Mouse (Mus musculus): Measurements from ENCODE around the gene Lcn11.
"Not testable (repeated sequence)": the region's sequence is repeated elsewhere in the genome, so short reads cannot be mapped to it uniquely, and the experiment has no call there.

Gene Lcn11

GRCm38 (mm10) chr2:25776717-25777116 lies at the start of gene Lcn11:
TSS of gene Lcn11 (plus strand) at chr2:25777017.
- in situ Hi-C loops (cut with MboI, MseI) = no loop called here

GRCm38 (mm10) chr2:25733199-25733930 lies 43.5 kb upstream of the Lcn11 start:
- in situ Hi-C loops (cut with MboI, MseI) = no loop called here

DNA sequence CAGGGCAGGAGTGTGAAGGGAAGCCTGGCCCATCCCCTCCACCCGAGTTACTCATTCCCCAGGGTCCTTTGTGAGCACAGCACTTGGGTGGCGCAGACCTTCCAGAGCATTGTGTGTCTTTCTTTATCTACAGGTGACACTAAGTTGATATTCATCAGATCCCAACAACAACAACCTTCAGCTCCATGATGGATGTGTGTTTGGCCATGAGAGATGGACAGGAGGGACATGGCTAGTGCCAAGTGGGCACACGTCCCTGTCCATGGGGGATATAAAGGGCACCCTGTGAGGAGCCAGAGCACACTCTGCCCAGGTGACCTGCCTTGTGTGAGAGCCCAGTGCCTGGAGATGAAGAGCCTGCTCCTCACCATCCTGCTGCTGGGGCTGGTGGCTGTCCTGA lies 40.1 kb upstream of the Lcn11 start, which contains the start of gene Obp2b:
Gene Obp2b, plus strand, starts transcription at position 301 of the 400 bp plus-strand sequence.
- in situ Hi-C loops (cut with MboI, MseI) = not testable (repeated sequence)

- in situ Hi-C loops (cut with MboI, MseI) = no loop called here
These were observed 35.1 kb upstream of the Lcn11 start for GRCm38 (mm10) chr2:25741671-25742070.

- in situ Hi-C loops (cut with MboI, MseI) = no loop called here
These were observed 22.6 kb upstream of the Lcn11 start for GRCm38 (mm10) chr2:25754201-25754600.

- in situ Hi-C loops (cut with MboI, MseI) = no loop called here
These were observed 18.7 kb upstream of the Lcn11 start for GRCm38 (mm10) chr2:25758064-25758625.

- in situ Hi-C loops (cut with MboI, MseI) = loop anchor here in 1 of 2 experiments (5.0 kb wide), 1 partner anchor 62 kb away; no protein-coding TSS in a partner anchor
These were observed 11.5 kb upstream of the Lcn11 start, which contains the start of gene Lcn3 for GRCm38 (mm10) chr2:25765269-25765668. TSS of gene Lcn3 (plus strand) at chr2:25765569.

DNA sequence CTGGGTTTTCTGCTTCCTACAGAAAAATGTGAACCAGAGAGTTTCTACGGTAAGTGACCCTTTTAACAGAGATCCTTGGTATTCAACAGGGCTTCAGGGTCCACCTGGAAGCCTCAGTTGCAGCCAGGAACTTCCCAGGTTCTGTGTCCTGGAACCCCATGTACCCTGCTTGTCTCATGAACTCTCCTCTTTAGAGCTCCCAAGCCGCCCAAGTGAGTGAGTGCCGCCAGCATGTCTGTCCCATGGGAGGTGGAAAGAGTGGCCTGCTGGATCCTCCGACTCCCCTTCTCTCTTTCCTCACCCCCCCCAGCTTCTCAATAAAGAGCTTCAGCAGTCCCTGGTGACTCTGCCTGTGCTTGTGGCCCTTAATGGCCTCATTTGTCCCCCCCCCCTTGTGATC lies 9.1 kb upstream of the Lcn11 start:
- in situ Hi-C loops (cut with MboI, MseI) = loop anchor here in 1 of 2 experiments (5.0 kb wide), 1 partner anchor 60 kb away; no protein-coding TSS in a partner anchor

DNA sequence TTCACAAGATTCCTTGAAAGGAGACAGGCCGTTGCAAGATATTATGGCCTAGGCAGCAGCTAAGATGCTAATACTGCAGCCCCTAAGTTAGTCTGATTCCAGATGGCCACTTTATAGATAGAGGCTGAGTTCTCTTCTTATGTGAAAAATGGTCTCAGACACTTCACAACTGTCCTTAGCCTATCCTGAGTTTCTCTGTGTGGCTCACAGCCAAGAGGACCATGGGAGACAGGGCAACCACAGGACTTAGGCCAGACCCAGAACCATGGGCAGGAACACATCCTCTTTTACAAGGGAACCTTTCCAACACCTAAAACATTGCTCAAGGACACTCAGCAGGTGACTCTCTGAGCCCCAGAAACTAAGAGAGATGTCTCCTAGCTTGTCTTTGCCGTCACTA lies 3.3 kb upstream of the Lcn11 start:
- in situ Hi-C loops (cut with MboI, MseI) = no loop called here

GRCm38 (mm10) chr2:25774640-25775039 lies 2.2 kb upstream of the Lcn11 start:
- in situ Hi-C loops (cut with MboI, MseI) = no loop called here

DNA sequence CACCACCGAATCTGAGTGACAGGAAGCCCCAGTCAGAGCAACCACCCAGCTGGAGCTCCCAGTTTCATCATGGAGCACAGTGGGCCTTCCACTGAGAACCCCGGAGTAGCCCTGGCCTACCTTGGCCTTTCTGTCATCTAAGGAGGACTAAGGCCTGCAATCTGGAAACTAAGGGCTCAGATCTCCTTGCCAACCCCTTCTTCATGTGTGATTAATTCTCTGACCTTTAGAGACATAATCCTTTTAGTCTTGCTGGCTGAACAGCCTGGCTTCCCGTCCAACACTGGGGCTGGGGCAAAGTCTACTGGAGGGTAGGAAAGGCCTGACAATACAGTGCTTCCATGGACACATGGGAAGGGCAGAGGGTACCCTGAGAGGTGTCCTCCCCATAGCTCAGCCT lies 826 bp upstream of the Lcn11 start:
- in situ Hi-C loops (cut with MboI, MseI) = no loop called here

GRCm38 (mm10) chr2:25779076-25779475 lies 2.3 kb downstream of the Lcn11 start:
- in situ Hi-C loops (cut with MboI, MseI) = no loop called here

DNA sequence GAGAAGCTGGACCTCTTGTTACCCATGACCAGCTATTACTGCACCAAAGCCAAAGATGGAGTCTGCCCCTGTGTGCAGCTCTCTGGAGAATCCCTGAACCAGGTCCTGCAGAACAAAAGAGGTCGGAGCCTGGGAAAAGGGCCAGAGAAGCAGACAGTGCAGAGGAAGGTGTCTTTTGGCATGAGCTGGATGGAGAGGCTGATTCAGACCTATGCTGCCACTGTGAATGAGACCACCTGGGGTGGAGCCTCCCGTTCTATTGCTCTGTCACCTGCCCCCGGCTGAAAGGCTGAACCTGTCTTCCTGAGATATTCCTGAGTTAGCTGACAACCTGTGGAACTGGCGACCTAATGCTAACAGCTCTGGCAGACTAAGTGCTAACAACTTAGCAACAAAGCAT lies 4.1 kb downstream of the Lcn11 start:
- in situ Hi-C loops (cut with MboI, MseI) = loop anchor here in 1 of 2 experiments (10.0 kb wide), 1 partner anchor 666 kb away; no protein-coding TSS in a partner anchor

DNA sequence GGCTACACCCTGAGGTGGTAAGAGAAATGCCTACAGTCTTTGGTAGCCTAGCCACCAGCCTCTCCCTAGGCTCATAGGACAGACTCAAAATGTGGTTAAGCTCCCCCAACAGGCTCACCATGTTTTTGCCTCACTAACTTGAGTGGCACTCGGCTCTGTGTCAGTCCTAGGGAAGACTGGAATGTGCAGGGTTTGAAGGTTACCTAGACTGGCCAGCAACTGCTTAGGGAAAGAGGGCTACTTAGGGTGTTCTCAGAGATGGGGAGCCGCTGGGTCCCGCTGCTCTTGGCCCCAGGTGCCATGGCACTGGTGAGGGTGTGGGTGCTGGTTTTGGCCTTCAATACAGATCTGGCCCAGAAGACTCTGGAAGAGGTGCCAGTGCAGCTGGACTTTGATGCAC lies 5.1 kb downstream of the Lcn11 start, which contains the start of gene Gm13539:
Gene Gm13539, plus strand, starts transcription at position 301 of the 400 bp plus-strand sequence.
- in situ Hi-C loops (cut with MboI, MseI) = loop anchor here in 1 of 2 experiments (10.0 kb wide), 1 partner anchor 667 kb away; no protein-coding TSS in a partner anchor

DNA sequence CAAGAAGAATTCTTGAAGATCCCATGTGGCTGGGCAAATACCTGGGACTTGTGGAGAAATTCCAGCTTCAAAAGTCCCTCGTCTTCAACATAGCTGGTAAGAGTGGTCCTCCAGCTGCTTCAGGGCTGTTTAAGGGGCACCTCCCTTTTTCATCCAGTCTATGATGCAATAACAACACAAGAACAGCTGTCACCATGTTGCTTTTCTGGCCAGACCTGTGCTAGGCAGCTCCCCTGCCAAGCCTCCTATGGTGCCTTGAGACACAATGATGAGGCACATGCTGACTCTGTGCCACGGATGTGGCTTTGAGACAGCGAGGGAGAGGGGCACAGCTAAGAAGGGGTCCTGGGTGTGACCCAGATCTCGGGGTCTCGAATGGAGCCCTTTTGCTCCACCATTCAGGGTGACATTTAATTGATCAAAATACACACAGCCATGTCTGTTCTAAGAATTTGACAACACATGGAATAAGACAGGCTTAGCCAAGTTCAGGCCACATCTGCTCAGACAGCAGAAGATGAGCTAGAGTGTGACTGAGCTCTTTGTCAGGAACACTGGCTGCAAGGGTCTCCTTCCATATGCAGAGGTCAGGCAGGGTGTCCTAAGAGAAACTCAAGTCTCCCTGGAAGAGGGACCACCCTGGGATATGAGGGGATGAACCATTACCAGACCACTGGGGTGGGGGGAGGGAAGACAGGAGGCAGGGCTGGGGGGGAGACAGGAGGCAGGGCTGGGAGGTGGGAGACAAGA lies 8.9 kb downstream of the Lcn11 start:
- in situ Hi-C loops (cut with MboI, MseI) = loop anchor here in 1 of 2 experiments (10.0 kb wide), 1 partner anchor 671 kb away; no protein-coding TSS in a partner anchor

DNA sequence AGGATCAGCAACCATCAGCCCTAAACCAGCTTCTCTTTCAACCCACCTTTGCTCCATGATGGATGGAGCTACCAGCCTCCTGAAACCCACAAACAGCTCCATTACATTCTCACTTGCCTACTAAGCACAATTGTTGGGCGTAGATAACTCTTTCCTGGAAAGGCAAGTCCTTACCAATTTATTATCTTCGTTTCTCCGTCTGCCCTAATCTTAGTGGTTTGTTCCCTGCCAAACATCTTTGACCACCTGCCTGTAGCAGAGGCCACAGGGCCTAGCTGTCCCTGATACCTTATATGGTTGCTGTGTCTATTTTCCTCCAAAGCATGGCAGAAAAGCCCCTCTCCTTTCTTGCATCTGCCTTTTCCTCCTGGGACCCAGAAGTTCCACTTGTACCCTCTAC lies 12.3 kb downstream of the Lcn11 start:
- in situ Hi-C loops (cut with MboI, MseI) = loop anchor here in 1 of 2 experiments (10.0 kb wide), 1 partner anchor 674 kb away; no protein-coding TSS in a partner anchor

- in situ Hi-C loops (cut with MboI, MseI) = no loop called here
These were observed 20.8 kb downstream of the Lcn11 start for GRCm38 (mm10) chr2:25797635-25798034.

DNA sequence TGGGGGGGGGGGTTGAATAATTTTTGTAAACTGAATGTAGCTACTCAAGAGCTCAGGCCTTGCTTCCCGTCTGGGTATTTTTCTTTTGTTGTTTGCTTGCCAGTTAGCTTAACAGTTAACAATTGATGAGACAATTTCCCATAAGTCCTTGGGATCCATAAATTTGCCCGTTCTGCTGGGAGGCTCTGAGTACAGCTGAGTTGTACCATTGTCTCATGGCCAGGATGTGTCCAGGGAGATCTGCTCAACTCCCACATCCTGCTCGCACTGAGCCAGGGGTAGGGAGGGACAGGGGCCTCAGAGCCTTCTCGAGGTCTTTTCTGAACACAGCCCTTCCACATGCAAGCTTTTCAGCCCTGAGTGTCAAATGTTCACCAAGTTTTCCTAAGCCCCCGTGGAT lies 21.2 kb downstream of the Lcn11 start:
- in situ Hi-C loops (cut with MboI, MseI) = no loop called here

DNA sequence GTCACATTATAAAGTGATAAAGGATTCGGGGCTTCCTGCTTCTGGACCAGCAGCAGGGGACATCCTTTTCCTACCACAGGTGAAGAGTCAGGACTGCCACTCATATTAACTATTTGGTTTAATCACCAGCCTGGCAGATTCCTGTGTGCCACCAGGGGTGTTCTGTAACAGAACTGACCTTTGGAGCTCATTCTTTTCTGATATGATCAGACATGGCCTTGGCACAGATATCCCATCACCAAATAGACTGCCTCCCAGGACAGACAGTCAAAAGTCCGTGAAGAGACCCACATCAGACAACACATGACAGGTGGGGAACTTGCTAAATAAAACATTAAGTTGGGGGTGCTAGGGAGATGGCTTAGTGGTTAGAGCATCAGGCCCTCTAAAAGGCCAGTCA lies 34.9 kb downstream of the Lcn11 start:
- in situ Hi-C loops (cut with MboI, MseI) = no loop called here

GRCm38 (mm10) chr2:25813364-25813763 lies 36.5 kb downstream of the Lcn11 start:
- in situ Hi-C loops (cut with MboI, MseI) = no loop called here

DNA sequence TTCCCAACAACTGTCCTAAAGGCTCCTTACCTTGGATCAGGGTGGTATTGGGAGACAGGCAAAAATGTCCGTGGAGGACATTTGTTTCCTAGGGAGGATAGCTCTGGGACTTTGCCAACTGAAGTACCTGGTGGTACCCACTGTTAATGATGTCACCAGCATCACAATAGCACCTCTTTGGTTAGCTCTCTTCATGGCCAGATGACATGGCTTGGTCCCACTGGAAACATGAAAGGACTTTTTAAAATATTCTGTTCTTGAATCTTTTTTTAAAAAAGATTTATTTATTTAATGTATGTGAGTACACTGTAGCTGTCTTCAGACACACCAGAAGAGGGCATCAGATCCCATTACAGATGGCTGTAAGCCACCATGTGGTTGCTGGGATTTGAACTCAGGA lies 38.9 kb downstream of the Lcn11 start, which contains the start of gene Glt6d1:
Gene Glt6d1, minus strand, starts transcription at position 101 of the 400 bp plus-strand sequence.
- in situ Hi-C loops (cut with MboI, MseI) = not testable (repeated sequence)

DNA sequence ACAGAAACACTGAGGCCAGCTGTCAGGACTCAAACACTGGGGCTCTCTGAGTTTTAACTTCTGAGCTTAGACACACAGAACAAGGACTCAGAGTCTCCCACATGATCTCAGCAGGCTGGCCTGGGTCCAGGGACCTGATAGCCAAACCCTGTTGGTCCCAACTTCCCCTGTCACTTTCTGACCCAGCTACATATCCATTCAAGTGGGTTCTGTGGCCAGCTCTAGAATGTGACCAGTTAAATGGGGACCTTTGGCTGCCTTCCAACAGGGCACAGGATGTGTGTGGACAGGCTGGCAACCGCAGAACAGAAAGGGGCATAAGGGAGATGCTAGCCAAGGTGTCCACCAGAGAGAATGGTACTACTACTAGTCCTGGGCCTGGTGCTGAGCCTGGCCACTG lies 46.0 kb downstream of the Lcn11 start, which contains the start of gene Lcn9:
Gene Lcn9, plus strand, starts transcription at position 348 of the 400 bp plus-strand sequence.
- in situ Hi-C loops (cut with MboI, MseI) = no loop called here

Measured in T-helper 17 cell (primary cell).